Mouse (Mus musculus) hindbrain, embryonic 15.5 days (tissue): Measurements from ENCODE around the gene Olfr146. TPM values are rescaled to one million over a fixed set of nuclear protein-coding genes. Genes with fewer than 3 reads are reported as not detected.

Experiments
- ATAC-seq: fragments of 200-750 bp; cut with Nextera tagmentation; 2 replicates; pipeline ENCODE4 v1.8.0; 2017; ENCODE audit warnings: low read depth, moderate number of reproducible peaks, moderate TSS enrichment; ENCODE audit not compliant: low FRiP score
- H3K27ac ChIP-seq: fragments of 300-500 bp; sonication (generic); replicated peaks from 2 replicates; pipeline ENCODE4 v1.5.1; 2015; ENCODE audit warnings: mild to moderate bottlenecking, inconsistent platforms
- H3K27me3 ChIP-seq: fragments of 300-500 bp; sonication (generic); 2 replicates; pipeline ENCODE4 v1.6.1; 2015; ENCODE audit warnings: control low read depth, inconsistent platforms
- H3K36me3 ChIP-seq: fragments of 300-500 bp; sonication (generic); 2 replicates; pipeline ENCODE4 v1.6.1; 2015; ENCODE audit warnings: control low read depth, inconsistent platforms
- H3K4me1 ChIP-seq: fragments of 300-500 bp; sonication (generic); replicated peaks from 2 replicates; pipeline ENCODE4 v1.6.1; 2015; ENCODE audit warnings: control low read depth, inconsistent platforms
- H3K4me2 ChIP-seq: fragments of 300-500 bp; sonication (generic); 2 replicates; pipeline ENCODE4 v1.6.1; 2015; ENCODE audit warnings: moderate library complexity, mild to moderate bottlenecking, inconsistent platforms
- H3K4me3 ChIP-seq: fragments of 300-500 bp; sonication (generic); 2 replicates; pipeline ENCODE4 v1.5.1; 2015; ENCODE audit warnings: mild to moderate bottlenecking, inconsistent platforms
- H3K9ac ChIP-seq: fragments of 300-500 bp; sonication (generic); 2 replicates; pipeline ENCODE4 v1.6.1; 2015; ENCODE audit warnings: inconsistent platforms
- H3K9me3 ChIP-seq: fragments of 300-500 bp; sonication (generic); 2 replicates; pipeline ENCODE4 v1.6.1; 2016; ENCODE audit warnings: control low read depth, inconsistent platforms
- WGBS: fragments of 180-500 bp; shearing (Covaris S2); methylation state at CpG from one replicate; pipeline ENCODE4 v1.1.7; 2015; 5-methylcytosine and 5-hydroxymethylcytosine counted together
- microRNA-seq: library from miRNA; unstranded; fragments of <30 nt; microRNA quantifications from one replicate; pipeline ENCODE4, GENCODE M21; 2016
- polyA plus RNA-seq: library from polyadenylated mRNA; unstranded; fragments of >200 nt; fragmentation: Nextera tagmentation; extraction: Ambion mirVana; gene quantifications from 2 replicates; pipeline ENCODE4 v1.2.1, GENCODE M21; 2015

The Olfr146 gene
- polyA plus RNA-seq: not detected in 2 replicates

DNA sequence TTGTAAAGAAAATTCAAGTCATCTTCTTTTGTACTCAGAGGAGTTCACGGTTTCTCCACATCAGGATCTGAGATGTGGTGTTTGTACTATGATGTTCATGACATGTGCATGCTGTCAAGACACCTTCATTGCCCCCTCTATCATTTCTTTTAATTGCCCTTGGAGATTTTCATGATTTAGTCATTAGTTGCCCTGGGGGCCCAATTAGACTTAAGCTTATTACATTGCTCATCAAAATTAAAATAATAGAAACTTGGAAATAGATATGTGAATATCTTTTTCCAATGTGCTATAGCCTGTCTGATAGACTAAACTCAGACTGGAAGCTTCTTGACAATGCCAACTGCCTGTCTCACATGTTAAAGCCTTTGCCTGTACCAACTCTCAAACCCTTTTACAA lies at the start of gene Olfr146:
TSS of gene Olfr146 (minus strand) at position 101 of the 400 bp plus-strand sequence.
- Histone ChIP-seq H3K27ac (no peak within 1 kb of the TSS), H3K9me3 (no peaks in the 10 kb centered on the region), H3K27me3 (no peaks in the 10 kb centered on the region), H3K9ac (no peak within 1 kb of the TSS), H3K4me2 (no peak within 1 kb of the TSS), H3K4me3 (no peak within 1 kb of the TSS), H3K4me1 (no peaks in the 10 kb centered on the region), H3K36me3 (no peaks in the 10 kb centered on the region)
- WGBS: 70% methylated on average over 1 of the region's 1 CpGs
- ATAC-seq: no peak

DNA sequence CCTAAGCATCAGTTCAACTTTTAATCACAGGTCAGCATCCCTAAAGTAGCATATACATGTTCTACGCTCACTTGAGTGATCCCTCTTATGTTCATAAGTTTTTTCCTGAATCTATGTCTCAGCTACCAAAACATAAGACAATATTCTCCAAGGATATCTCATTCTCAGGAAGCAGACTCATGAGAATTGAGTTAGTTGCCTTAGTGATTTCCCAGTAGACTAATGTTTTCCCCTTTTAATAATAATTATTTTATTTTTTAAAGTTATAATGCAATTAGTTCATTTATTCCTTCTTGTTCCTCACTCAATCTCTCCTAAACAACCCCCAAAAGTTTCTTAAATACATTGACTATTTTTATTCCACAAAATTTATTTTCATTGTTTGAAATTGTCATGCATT lies 41.7 kb upstream of the Olfr146 start, which contains the start of gene Olfr937:
TSS of gene Olfr937 (minus strand) at position 101 of the 400 bp plus-strand sequence.
- no peaks in the 10 kb centered on the region for H3K4me1 ChIP-seq
- no peak within 1 kb of the TSS for H3K4me2 ChIP-seq
- 87% methylated on average over 1 of the region's 1 CpGs for WGBS
- ATAC-seq: no peak
- H3K27me3 ChIP-seq: no peaks in the 10 kb centered on the region
- H3K9ac ChIP-seq: no peak within 1 kb of the TSS
- no peaks in the 10 kb centered on the region for H3K9me3 ChIP-seq
- H3K4me3 ChIP-seq: no peak within 1 kb of the TSS
- H3K27ac ChIP-seq: no peak within 1 kb of the TSS
- no peaks in the 10 kb centered on the region for H3K36me3 ChIP-seq

GRCm38 (mm10) chr9:38999583-38999982 lies 23.6 kb downstream of the Olfr146 start, which contains the start of gene Olfr935:
Gene Olfr935, minus strand, starts transcription at chr9:38999683.
- no peak for ATAC-seq
- 87% methylated on average over 2 of the region's 2 CpGs for WGBS
- Histone ChIP-seq H3K9me3 (no peaks in the 10 kb centered on the region), H3K9ac (no peak within 1 kb of the TSS), H3K4me2 (no peak within 1 kb of the TSS), H3K36me3 (no peaks in the 10 kb centered on the region), H3K4me1 (no peaks in the 10 kb centered on the region), H3K4me3 (no peak within 1 kb of the TSS), H3K27ac (no peak within 1 kb of the TSS), H3K27me3 (no peaks in the 10 kb centered on the region)

- Histone ChIP-seq H3K9me3 (no peaks in the 10 kb centered on the region), H3K27me3 (no peaks in the 10 kb centered on the region), H3K27ac (no peak within 1 kb of the TSS), H3K4me1 (no peaks in the 10 kb centered on the region), H3K9ac (no peak within 1 kb of the TSS), H3K4me2 (no peak within 1 kb of the TSS), H3K4me3 (no peak within 1 kb of the TSS), H3K36me3 (no peaks in the 10 kb centered on the region)
- WGBS: 91% methylated on average over 2 of the region's 2 CpGs
- ATAC-seq: no peak
Measured at GRCm38 (mm10) chr9:38988215-38988614, 35.0 kb downstream of the Olfr146 start, which contains the start of gene Olfr934. Gene Olfr934, minus strand, starts transcription at chr9:38988315.

GRCm38 (mm10) chr9:38972013-38972412 lies 51.2 kb downstream of the Olfr146 start, which contains the start of gene Olfr933:
Gene Olfr933, plus strand, starts transcription at chr9:38972313.
- Histone ChIP-seq H3K27ac (no peak within 1 kb of the TSS), H3K4me3 (no peak within 1 kb of the TSS), H3K9ac (no peak within 1 kb of the TSS), H3K9me3 (no peaks in the 10 kb centered on the region), H3K4me2 (no peak within 1 kb of the TSS), H3K4me1 (no peaks in the 10 kb centered on the region), H3K27me3 (no peaks in the 10 kb centered on the region), H3K36me3 (no peaks in the 10 kb centered on the region)
- no peak for ATAC-seq
- WGBS: 81% methylated on average over 4 of the region's 4 CpGs

Small RNA genes lying within 50 kb of the gene (microRNA-seq; reads per million reads assigned to microRNA genes)
- gene Gm25529: not detected

Other genes with a start within 250 kb of the Olfr146 start
- gene Olfr922, start 208.8 kb downstream of the Olfr146 start, polyA plus RNA-seq: not detected in 2 replicates
- not detected in 2 replicates for gene Olfr923, start 196.8 kb downstream of the Olfr146 start, polyA plus RNA-seq
- gene Olfr924, start 178.9 kb downstream of the Olfr146 start, polyA plus RNA-seq: not detected in 2 replicates
- not detected in 2 replicates for gene Olfr26, start 168.3 kb downstream of the Olfr146 start, polyA plus RNA-seq
- gene Olfr926, start 146.3 kb downstream of the Olfr146 start, polyA plus RNA-seq: not detected in 2 replicates
- gene Olfr930, start 93.6 kb downstream of the Olfr146 start, polyA plus RNA-seq: not detected in 2 replicates
- not detected in 2 replicates for gene Olfr933, start 51.1 kb downstream of the Olfr146 start, polyA plus RNA-seq
- not detected in 2 replicates for gene Olfr934, start 35.1 kb downstream of the Olfr146 start, polyA plus RNA-seq
- gene Olfr935, start 23.7 kb downstream of the Olfr146 start, polyA plus RNA-seq: not detected in 2 replicates
- gene Olfr937, start 41.6 kb upstream of the Olfr146 start, polyA plus RNA-seq: not detected in 2 replicates
- gene Olfr938, start 55.5 kb upstream of the Olfr146 start, polyA plus RNA-seq: not detected in 2 replicates
- gene Olfr27, start 104.8 kb upstream of the Olfr146 start, polyA plus RNA-seq: not detected in 2 replicates
- not detected in 2 replicates for gene Olfr943, start 142.9 kb upstream of the Olfr146 start, polyA plus RNA-seq
- gene Olfr944, start 178.5 kb upstream of the Olfr146 start, polyA plus RNA-seq: not detected in 2 replicates
- not detected in 2 replicates for gene Olfr1537, start 226.6 kb upstream of the Olfr146 start, polyA plus RNA-seq